Mouse (Mus musculus): ENCODE measurements around the gene Olfr437. TPM values are rescaled to one million over a fixed set of nuclear protein-coding genes. Genes with fewer than 3 reads are reported as not detected.

The Olfr437 gene
- total RNA-seq (2023): not detected

DNA sequence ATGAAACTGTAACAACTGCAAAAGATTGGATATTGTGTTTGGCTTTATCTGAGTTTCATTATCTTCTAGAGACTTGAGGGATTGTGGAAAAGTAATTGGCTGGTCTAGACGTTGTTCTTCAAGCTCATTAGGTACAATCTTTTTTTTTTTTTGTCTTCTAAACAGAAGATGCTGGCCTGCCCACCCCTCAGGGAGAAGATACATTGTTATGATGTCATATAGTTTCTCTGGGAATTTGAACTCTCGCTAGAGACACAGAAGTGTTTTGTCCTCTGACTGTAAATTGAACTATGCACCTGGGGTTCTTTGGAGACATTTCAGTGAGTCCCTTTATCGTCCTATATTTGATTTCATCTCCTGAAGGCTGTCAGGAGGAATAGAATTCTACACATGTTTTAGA, at the start of gene Olfr437:
Gene Olfr437, plus strand, starts transcription at position 301 of the 400 bp plus-strand sequence.

DNA sequence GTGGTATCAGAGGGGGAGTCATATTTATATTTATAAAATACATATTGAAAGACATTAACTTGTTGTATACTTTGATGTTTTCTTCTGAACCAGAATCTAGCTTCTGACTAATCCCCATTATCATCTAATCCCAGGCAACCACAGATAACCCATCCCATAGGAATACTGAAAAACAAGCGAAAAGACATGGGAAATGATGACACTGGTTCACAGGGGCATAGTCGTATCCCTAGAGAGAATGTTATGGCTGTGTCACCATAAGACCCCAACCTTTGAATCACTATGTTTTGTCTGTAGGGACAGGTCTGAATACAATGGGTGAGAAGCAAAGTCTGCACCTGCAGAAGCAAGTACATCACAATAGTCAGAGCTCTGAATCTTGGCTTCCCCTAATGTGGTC, 16.8 kb upstream of the Olfr437 start, which contains the start of gene Olfr237-ps1:
Gene Olfr237-ps1, plus strand, starts transcription at position 301 of the 400 bp plus-strand sequence.

DNA sequence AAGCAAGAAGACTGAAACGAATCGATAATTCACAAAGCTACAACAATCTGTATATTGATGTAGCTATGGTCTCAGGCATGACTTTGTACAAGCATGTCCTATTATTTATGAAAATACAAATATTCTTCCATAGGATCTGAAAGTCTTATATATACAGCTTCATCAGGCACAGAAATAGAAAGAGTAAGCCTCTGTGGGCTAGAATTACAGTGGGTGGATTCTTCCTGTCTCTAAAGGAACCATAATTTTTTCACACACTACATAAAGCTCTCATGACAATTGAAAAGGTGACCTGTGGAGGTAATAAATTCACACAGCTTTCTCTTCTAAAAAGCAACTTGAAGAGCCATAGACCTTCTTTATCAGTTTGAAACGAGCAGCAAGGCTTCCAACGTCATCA, 8.8 kb downstream of the Olfr437 start, which contains the start of gene Olfr13:
Gene Olfr13, plus strand, starts transcription at position 301 of the 400 bp plus-strand sequence.

DNA sequence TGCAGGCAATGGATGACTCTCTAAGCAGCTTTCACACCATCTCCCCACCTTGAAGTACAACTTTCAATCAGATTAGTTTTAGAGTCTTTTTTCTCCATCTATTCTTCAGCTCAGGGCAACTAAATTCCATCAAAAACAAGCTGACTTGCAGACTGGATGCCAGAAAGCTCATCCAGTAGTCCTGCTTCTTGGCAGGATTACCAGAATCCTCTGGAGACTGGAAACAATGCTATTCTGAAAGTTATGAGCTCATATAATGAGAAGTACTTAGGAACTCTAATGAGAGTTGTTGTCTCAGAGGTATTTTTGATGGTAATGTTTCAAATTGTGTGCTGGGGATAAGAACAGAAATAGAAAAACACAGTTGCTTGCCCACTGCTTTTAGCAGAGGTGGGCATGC, 33.7 kb downstream of the Olfr437 start, which contains the start of gene Olfr435:
Gene Olfr435, plus strand, starts transcription at position 366 of the 400 bp plus-strand sequence.

DNA sequence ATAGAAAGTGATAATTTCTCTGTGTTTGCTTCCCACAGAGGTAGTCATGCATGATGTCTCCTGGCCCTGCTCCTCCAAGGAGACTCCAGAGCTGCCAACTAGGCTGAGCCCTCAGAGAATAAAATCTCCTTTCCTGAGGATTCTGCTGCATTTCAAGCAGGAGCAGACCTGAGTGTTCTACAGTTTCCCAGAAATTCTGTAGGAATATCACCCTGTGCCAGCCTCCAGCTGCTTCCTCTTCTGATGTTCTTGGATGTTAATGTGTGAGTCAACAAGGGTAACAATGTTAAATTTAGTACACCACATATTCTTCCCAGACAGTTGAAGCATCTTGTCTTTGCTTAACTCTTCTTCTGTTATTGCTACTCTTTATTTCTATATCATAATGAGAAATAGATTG, 49.8 kb downstream of the Olfr437 start, which contains the start of gene Olfr434:
Gene Olfr434, plus strand, starts transcription at position 149 of the 400 bp plus-strand sequence.

Other genes with a start within 250 kb of the Olfr437 start
- gene Olfr446, start 241.9 kb upstream of the Olfr437 start, total RNA-seq (2023): not detected
- not detected for gene Olfr444, start 214.2 kb upstream of the Olfr437 start, total RNA-seq (2023)
- gene Olfr441, start 56.9 kb upstream of the Olfr437 start, total RNA-seq (2023): not detected
- not detected for gene Olfr237-ps1, start 16.7 kb upstream of the Olfr437 start, total RNA-seq (2023)
- not detected for gene Olfr13, start 8.9 kb downstream of the Olfr437 start, total RNA-seq (2023)
- not detected for gene Olfr435, start 33.9 kb downstream of the Olfr437 start, total RNA-seq (2023)
- not detected for gene Olfr434, start 49.7 kb downstream of the Olfr437 start, total RNA-seq (2023)
- gene Olfr47, start 68.2 kb downstream of the Olfr437 start, total RNA-seq (2023): not detected
- gene Arhgef5, start 102.3 kb downstream of the Olfr437 start, total RNA-seq (2023): 1.5 TPM
- not detected for gene Nobox, start 146.3 kb downstream of the Olfr437 start, total RNA-seq (2023)